Mouse (Mus musculus): ENCODE measurements around the gene Dnah8.

Dnah8 gene

GRCm38 (mm10) chr17:30835419-30835818 lies 211.3 kb downstream of the Dnah8 start:
- no peak for DNase-seq

- DNase-seq = no peak
Observed at GRCm38 (mm10) chr17:30837031-30837430, 212.9 kb downstream of the Dnah8 start.

GRCm38 (mm10) chr17:30840046-30840445 lies 215.9 kb downstream of the Dnah8 start:
- no peak for DNase-seq

GRCm38 (mm10) chr17:30842312-30842711 lies 218.2 kb downstream of the Dnah8 start:
- DNase-seq = no peak

GRCm38 (mm10) chr17:30844321-30844791 lies 220.2 kb downstream of the Dnah8 start:
- DNase-seq = peak; percentile 36

GRCm38 (mm10) chr17:30847498-30847897 lies 223.3 kb downstream of the Dnah8 start:
- no peak for DNase-seq

GRCm38 (mm10) chr17:30848086-30848485 lies 223.9 kb downstream of the Dnah8 start:
- no peak for DNase-seq

GRCm38 (mm10) chr17:30848804-30849203 lies 224.7 kb downstream of the Dnah8 start:
- DNase-seq = no peak

GRCm38 (mm10) chr17:30849813-30850212 lies 225.7 kb downstream of the Dnah8 start:
- no peak for DNase-seq

- DNase-seq = no peak
Observed at GRCm38 (mm10) chr17:30852345-30852744, 228.2 kb downstream of the Dnah8 start.

GRCm38 (mm10) chr17:30857347-30857746 lies 233.2 kb downstream of the Dnah8 start:
- DNase-seq = no peak

- DNase-seq = no peak
Observed at GRCm38 (mm10) chr17:30858586-30859259, 234.6 kb downstream of the Dnah8 start.

- no peak for DNase-seq
Observed at GRCm38 (mm10) chr17:30859989-30860585, 235.9 kb downstream of the Dnah8 start.

- DNase-seq = no peak
Observed at GRCm38 (mm10) chr17:30860606-30861005, 236.5 kb downstream of the Dnah8 start.

- DNase-seq = no peak
Observed at GRCm38 (mm10) chr17:30866281-30866680, 242.1 kb downstream of the Dnah8 start.

GRCm38 (mm10) chr17:30866966-30867365 lies 242.8 kb downstream of the Dnah8 start:
- DNase-seq = no peak

- no peak for DNase-seq
Observed at GRCm38 (mm10) chr17:30871040-30871439, 246.9 kb downstream of the Dnah8 start.

GRCm38 (mm10) chr17:30874276-30874675 lies 250.1 kb downstream of the Dnah8 start:
- peak; percentile 23 for DNase-seq

- no peak for DNase-seq
Observed at GRCm38 (mm10) chr17:30877456-30877855, 253.3 kb downstream of the Dnah8 start.

GRCm38 (mm10) chr17:30878626-30879025 lies 254.5 kb downstream of the Dnah8 start:
- no peak for DNase-seq

- no peak for DNase-seq
Observed at GRCm38 (mm10) chr17:30880391-30880790, 256.2 kb downstream of the Dnah8 start.

- no peak for DNase-seq
Observed at GRCm38 (mm10) chr17:30881001-30881400, 256.8 kb downstream of the Dnah8 start.

GRCm38 (mm10) chr17:30882206-30882605 lies 258.1 kb downstream of the Dnah8 start:
- no peak for DNase-seq

GRCm38 (mm10) chr17:30883534-30883933 lies 259.4 kb downstream of the Dnah8 start:
- DNase-seq = no peak

GRCm38 (mm10) chr17:30892086-30892485 lies 267.9 kb downstream of the Dnah8 start:
- peak; percentile 70 for DNase-seq

Data from thymus, postnatal 14 days (tissue).